Mouse (Mus musculus): ENCODE measurements at regions not wholly inside any gene's neighbourhood (a gene's known extent, or its start where the extent isn't known, plus 50 kb on each side); places are given as distances from the start of the nearest gene placed in this dataset.

DNA sequence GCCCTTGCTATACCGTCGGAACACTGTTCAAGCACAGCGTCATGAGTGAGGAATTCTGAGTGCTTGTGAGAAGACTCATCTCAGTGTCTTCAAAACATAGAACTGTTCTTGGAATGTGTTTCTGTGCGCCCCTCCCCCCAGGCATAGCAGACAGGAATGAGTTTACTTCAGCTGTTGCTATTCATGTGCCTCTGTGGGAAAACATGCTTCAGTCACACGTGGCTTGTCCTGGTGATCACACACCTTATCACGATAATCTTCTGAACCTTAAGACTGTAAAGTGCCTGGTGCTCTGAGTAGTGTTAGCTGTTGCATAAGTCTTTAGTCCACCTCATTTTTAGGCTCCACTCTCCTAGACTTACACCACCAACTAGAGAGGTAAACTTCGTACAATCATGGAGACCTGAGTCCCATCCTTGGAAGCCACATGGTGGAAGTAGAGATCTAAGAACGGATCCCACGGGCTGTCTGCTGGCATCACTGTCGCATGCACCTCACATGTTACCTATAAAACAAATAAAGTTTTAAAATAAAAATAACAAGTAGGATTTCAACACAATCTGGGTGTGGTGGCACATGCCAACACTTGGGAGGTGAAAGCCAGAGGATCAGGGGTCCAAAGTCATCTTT lies 1143.8 kb downstream of the 4930447A16Rik start:
- DNase-seq (ENCODE audit: low read depth): peak; percentile 57

DNA sequence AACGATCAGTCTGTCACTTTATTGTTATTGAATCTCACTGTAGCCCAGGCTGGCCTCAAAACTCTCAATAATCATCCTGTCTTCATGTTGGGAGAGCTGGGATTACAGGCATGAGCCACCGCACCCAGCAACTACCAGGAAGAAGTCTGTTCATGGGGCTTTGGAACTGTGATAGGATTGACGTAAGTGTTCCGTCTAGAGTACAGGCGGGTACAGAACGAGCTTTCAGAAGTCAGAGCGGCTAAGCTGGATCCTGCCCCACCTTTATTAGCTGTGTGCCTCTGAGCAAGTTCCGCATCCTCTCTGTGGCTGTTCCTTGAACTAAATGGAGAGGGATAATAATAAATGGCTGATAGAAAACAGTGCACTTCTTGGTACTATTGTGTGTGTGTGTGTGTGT lies 1144.8 kb downstream of the 4930447A16Rik start:
- no peak for DNase-seq (ENCODE audit: low read depth)

DNA sequence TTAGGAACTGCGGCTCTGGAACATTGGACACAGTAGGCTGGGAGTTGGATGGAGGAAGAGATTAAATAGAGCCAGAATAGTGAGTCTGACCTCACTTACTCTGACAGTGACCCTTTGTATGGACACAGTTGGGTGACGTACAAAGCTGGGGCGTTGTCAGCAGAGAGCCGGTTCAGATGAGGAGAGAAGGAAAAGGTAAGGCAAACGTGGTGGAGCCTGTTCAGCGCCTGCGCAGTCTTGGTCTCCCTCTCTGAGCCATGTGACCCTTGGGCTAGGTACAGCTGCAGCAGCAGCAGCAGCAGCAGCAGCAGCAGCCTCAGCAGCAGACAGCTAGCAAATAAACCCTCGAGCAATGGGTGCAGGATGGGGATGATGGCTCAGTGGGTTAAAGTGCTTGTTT lies 1145.4 kb downstream of the 4930447A16Rik start:
- DNase-seq (ENCODE audit: low read depth): no peak

DNA sequence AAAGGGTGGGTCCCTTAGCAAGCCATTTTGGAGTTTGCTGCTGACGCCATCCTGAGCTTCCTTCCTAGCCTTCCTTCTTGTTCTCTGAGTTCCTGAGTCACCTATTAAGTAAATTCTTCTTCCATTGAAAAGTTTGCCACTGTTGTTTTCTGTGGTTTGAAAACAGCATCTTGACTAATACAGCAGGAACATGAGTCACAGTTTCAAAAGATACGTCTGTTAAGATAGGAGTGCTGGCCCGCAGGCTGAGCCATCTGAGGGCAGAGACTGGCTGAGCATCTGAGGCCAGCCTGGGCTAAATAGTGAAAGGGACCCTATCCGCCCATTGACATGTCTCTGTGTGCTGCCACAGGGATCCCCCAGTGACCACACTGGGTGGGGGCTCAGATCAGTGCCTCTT lies 1147.3 kb downstream of the 4930447A16Rik start:
- peak; percentile 73 for DNase-seq (ENCODE audit: low read depth)

DNA sequence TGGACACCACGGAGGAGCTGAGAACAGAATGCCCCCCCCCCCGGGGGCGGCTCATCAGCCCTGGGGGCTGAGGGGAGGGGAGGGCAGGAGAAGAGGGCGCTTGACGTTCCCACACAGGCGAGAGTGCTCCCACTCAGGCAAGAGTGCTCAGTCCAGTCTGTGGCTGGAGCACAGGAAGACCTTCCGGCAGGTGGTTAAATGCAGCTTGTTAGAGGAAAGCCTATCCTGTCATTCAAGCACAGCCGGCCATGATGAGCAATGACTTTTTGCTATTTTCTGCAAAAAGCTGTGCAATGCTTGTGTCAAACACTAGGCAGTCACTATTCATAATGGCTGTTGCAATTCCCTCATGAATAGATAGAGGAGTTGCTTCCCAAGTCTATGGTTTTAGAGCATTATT lies 1149.1 kb downstream of the 4930447A16Rik start:
- DNase-seq (ENCODE audit: low read depth): no peak

DNA sequence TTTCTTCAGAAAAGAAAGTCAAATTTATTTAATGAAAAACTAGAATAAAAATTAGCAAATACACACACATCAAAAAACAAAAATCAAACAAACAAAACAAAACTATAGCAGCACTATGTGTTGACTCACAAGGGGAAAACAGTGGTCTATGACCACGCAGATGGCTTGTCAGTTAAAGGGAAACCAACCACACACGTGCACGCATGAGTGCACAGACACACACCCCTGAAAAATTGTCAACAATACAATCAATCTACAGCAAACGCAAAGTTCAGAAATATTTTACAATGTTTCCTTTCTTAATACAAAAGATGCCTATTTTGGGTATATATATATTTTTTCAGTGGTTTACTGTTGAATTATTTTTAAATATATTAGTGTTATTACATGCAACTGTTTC lies 1149.9 kb downstream of the 4930447A16Rik start:
- DNase-seq (ENCODE audit: low read depth): no peak

DNA sequence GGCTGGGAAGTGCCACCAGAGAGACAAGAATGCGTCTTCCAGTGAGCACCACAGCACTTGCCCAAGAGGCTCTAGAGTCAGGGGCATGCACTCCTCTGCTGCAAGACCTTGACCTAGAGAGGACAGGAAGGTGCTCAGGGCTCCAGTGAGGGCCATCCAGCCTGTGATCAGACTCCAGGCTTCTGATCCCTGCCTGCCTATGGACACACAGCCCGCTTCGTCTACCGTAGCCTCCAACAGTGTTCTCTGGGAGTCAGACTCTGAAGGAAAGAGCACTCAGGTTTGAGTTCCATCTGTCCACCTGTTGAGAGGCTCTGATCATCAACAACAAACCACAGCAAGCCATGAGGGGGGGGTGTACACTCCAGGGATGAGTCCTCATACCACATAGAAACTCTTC lies 1152.3 kb downstream of the 4930447A16Rik start:
- no peak for DNase-seq (ENCODE audit: low read depth)

DNA sequence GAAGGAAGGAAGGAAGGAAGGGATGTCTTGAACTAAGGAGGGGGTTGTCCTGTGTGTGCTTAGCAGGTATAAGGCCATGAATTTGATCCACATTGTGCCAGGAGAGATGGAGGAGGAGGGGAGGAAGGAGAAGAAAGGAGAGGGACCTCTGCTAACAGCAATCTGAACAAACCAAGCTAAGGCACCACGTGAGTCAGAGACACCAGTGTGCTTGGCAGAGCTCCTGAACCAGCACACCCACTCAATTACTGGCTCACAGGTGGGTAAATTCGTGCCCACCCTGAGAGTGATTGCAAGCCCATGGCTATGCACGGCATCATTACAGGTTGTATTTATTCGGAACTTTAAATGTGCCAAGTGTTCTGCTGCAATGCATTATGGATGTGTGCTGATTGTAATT lies 1154.1 kb downstream of the 4930447A16Rik start:
- DNase-seq (ENCODE audit: low read depth): no peak

DNA sequence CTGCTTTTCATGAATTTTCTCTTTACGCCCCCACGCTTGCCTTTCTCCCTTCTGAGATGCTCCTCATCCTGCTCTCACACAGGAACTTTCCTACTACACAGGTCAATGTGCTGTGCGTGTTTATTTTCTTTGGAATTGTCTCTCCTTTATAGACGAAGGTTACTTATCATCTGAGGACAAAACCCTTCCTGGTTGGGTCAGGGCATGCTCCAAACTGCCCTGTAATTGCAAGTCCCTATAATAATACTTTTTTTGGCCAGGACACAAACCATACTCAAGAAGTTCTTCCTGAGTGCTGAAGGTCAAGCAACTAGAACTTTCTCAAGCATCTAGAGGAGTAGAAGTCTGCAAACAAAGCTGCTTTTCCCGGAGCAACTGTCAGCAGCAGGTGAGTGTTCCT lies 1158.1 kb downstream of the 4930447A16Rik start:
- DNase-seq (ENCODE audit: low read depth): no peak

DNA sequence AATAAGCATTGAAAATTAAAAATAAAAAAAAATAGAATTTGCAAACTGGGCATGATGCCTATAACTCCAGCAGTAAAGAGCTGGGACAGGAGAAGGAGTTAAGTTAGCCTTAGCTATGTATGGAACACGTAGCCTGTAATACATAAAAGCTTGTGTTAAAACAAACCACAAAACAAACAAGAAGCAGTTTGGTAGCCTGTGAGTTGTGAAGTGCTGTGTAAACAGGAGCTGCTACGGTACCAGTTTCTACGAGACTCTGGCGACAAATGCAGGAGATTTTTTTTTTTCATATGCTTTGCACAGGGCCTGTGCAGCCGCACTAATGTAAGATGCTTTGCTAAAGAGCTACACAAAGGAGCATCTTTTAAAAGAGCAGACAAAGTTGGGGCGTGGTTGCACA lies 1159.1 kb downstream of the 4930447A16Rik start:
- no peak for DNase-seq (ENCODE audit: low read depth)

DNA sequence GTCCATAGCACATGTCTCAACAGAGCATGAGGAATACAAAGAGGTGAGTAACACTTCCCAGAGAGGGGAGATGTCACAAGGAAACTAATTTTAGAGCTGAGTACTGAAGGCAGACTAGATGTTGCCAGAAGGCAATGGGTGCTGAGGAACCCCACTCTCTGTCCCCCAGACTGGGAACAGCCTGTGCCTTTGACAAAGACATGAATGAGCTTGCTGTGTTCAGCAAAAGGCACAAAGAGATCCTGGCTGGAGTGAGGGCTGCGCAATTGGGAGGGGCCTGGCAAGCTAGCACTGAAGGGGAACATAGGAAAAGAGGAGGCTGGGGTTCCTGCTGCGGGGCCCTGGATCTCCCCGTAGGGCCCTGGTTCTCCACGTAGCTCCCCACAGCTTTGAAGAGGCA lies 1160.3 kb downstream of the 4930447A16Rik start:
- no peak for DNase-seq (ENCODE audit: low read depth)

DNA sequence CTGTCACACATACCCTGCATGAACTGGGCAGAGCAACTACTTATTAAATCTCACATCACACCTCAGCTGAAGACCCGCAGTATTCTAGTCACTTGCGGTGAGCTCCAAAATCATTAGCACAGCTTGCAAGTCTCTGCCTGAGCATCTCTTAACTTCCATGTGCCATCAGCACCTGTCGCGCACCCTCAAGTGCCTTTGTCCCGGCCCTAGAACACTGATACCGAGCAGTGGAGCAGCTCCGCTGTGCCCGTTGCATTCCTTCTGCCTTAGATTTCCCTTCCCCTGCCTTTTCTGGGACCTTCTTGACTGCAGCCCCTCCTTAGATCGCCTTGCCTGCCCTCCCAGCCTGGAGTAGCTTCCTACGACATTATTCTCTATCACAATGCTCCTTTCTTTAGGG lies 1161.2 kb downstream of the 4930447A16Rik start:
- no peak for DNase-seq (ENCODE audit: low read depth)

DNA sequence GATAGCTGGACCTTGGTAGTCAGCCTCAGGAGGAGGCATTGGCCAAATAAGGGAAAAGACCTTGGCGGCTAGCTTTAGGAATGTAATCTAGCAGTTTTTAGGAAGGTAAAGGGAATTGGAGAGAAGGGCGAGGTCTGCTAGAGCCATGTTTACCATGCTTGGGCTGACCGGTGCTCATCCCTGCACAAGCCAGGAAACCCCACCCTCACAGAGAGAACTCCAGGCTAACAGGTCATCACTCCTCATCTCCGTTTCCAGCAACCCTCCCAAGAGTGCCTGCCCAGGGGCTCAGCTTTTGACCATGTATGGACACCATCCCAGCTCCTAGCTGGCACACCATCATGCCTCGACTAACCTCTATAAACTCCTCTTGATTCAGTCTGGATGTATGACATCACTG lies 1162.9 kb downstream of the 4930447A16Rik start:
- DNase-seq (ENCODE audit: low read depth): no peak

DNA sequence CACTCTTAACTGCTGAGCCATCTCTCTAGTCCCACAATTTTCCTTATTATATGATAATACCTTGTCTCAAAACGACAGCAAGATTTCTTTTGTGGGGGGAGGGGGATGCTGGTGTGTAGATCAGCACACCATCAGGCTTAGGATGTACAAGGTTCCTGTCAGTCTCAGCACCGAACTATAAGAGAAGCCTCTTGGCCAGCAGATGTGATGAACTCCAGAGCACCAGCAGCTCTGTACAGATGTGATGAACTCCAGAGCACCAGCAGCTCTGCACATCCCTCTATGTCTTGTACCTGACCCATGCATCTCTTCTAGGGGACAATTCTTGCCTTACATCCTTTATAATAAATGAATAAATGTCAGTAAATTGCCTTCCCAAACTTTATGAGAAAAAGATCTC lies 1163.7 kb downstream of the 4930447A16Rik start:
- no peak for DNase-seq (ENCODE audit: low read depth)

DNA sequence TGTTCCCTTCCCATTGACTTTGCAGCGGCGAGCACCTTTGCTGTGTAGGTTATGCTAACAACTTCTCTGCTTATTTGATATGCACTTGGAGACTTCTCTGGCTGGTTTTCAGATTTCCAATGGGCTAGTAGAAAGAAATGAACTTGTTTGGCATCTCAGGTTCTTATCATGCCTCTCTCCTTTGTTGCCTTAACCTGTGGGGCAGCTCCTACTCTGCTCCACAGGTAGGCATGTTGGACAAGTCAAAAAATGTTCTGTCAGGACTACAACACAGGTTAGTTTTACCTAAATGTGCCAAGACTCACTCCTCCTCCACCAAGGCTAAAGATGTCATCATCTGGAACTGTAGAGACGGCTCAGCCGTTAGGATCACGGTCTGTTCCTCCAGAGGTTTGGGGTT lies 1164.3 kb downstream of the 4930447A16Rik start:
- no peak for DNase-seq (ENCODE audit: low read depth)

DNA sequence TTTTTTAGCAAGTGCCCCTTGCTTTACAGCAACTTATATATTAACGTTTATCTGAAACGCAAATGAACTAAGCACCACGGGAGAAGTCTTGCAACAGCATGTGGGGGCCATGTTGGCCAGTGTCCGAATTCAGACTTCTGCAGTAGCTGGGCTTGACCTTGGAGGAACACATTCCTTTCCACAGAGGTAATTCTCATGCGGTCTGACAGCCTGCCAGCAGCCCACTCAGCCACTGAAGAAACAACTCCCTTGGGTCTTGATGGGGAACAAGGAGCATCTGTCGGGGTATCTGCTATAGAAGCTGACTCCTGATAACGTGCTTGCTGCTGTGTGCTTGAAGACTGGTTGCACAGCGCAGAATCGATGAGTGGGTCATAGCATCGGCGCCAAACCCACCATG lies 1168.7 kb downstream of the 4930447A16Rik start:
- peak; percentile 78 for DNase-seq (ENCODE audit: low read depth)

DNA sequence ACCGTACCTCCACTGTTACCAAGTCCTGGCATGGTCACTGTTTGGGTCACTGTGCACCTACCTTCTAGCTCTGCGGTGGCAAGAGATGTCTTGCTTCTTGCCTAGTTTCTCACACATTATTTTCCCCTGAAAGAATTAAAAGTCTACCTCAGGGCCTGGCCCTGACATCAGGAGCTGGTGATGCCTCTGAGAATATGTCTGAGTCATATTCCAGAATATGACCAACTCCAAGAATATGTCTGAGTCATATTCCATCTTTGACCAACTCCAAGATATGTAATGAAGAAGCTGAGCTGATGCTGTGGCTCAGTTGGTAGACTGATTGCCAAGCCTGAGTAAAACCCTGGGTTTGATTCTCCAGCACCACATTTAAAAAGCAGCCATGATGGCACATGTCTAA lies 1169.4 kb downstream of the 4930447A16Rik start:
- peak; percentile 76 for DNase-seq (ENCODE audit: low read depth)

DNA sequence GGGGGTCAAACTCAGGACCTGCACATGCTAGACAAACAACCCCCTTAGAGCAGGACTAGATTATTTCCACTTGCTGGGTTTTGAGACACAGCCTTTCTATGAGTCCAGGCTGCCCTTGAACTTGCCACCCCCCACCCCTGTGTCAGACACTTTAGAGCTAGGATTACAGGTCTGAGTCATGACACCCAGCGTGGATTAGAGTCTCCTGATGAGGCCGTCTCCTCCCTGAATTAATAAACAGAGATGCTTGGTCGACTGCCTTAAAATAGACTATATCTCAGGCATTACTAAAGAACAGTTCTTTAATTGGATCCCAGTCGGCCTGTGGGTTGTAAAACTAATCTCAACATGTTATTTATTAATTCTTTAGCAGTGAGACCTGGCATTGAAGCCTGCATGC lies 1170.5 kb downstream of the 4930447A16Rik start:
- DNase-seq (ENCODE audit: low read depth): peak; percentile 40

DNA sequence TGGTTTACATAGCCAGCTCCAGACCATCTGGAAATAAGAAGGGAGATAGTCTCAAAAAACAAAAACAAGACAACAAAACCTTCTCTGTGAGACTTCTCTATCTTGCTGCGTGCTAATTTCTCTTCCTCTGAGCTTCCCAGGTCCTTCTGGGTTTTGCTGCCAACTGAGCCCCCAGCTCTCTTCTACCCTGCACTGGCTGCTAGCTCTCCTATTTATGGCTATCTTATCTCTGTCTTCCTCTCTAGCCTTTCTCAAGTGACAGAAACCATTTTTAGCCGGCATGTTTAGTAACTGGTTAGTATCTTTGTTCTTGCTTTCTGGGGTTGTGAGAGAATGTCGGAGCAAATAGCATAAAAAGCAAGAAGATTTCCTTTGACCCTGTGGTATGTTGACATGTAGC lies 1172.1 kb downstream of the 4930447A16Rik start:
- no peak for DNase-seq (ENCODE audit: low read depth)

DNA sequence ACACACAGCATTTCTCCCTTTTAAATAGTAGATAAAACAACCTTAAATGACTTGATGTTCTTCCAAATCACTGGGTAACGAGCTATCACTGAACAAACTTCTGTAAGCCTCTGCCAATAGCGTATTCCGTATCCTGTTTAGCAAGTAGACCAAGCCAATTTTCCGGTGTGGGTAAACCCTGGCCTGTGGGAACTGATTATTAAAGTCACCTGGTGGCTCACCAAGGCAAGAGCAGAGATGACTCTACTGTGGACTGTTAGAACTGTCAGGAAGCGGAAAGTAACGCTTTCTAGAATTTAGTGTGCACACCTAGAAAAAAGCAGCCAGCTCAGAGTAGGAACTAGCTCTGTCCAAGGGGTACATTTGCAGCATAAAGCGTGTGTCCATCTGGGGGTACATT lies 1176.1 kb downstream of the 4930447A16Rik start:
- peak; percentile 38 for DNase-seq (ENCODE audit: low read depth)

DNA sequence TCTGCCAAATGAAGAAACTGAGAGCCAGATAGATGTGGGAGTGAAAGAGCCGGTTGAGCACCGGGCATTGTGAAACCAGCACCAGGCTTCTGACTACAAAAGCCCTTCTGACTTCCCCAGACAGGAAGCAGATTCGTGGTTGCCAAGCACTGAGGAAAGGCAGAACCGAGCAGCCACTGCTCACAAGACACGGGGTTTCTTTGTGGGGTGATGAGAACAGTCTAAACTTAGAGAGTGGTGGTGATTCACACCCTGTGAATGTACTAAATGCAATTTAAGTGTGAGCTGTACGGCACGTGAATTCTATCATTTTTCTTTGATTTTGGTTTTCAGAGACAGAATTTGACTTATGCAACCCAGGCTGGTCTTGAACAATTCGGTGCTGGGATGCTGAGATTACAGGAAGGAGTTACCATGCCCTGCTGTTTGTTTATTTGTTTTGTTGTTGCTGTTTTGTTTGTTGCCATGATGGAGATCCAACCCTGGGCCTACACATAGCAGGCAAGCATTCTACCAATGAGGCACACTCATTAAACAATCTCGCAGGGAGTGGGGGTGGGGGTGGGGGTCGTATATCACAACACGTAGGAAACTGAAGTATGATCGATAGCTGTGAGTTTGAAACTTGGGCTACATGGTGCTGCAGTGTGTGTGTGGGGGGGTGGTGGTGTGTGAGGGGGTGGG lies 1177.0 kb downstream of the 4930447A16Rik start:
- peak; percentile 92 for DNase-seq (ENCODE audit: low read depth)

DNA sequence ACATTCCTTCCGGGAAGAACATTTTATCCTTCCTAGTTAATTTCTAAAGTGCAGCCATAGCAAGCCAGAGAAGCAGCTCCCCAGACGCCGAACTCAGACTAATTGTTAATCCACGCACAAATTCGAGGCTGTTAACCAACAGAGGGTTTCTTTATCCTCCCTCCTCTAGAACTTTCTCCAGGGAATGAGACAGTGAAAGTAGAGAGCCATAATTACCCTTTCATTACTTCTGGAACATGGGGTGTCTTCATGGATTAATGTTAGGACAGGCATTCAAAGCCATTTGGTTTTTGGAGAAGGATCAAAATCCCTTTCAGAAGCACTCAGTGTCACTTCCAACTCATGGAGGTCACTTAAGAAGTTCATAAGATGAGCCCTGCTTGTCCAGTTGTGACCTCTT lies 1178.6 kb downstream of the 4930447A16Rik start:
- DNase-seq (ENCODE audit: low read depth): no peak

DNA sequence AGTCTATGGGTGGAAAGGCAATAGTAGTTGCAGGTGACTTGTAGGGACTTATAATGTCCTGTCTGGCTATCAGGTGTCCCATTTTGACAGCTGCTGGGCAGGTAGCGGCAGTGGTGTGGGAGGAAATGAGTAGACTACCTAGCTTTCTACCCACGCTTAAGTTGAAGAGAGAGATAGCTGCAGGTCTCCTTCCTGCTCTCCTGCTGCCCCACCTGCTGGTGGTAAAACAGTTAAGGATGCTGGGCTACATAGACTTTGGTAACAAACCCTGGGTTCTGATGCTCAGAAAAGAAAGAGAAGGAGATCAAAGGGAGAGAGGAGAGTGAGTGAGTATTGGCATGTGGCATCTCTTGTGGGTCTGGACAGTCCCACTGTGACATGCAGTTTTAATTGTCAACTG lies 1182.0 kb downstream of the 4930447A16Rik start:
- peak; percentile 62 for DNase-seq (ENCODE audit: low read depth)

DNA sequence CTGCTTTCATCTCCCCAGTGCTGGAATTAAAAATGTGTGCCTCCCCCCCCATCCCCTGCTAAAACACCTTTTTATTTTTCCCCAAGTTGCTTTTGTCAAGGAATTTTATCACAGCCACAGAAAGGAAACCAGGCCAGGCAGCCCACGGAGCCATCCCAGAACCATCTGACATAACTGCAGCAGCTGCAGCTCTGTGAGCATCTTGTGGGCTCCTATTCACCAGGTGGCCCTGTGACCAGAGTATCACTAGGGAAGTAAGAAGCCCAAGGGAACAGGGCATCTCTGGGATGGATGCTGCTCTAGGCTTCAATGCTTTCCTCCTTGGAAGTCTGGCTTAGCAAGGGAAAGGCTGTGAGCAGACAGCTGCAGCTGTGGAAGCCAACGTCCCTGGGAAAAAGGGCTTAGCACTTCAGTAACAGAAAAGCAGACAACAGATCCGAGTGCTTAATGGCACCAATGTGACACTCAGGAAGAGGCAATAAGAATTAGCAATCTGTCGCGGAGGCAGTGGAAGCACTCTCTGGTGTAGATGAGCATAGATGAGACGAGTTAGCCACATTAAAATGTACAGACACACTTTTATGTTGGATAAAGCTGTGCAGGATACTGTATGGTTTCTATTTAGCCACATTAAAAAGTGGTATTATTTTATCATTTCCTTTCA lies 1183.0 kb downstream of the 4930447A16Rik start:
- no peak for DNase-seq (ENCODE audit: low read depth)
